Mouse (Mus musculus) embryonic facial prominence, embryonic 14.5 days (tissue): ENCODE measurements at regions not wholly inside any gene's neighbourhood (a gene's known extent, or its start where the extent isn't known, plus 50 kb on each side); places are given as distances from the start of the nearest gene placed in this dataset.
A peak's percentile ranks its signal among the peaks of the same experiment; 100 is the strongest.

Experiments used
- ATAC-seq: fragments of 200-750 bp; cut with Nextera tagmentation; 2 replicates; pipeline ENCODE4 v1.8.0; 2017; ENCODE audit warnings: low read depth, moderate number of reproducible peaks, moderate TSS enrichment
- DNase-seq: peaks from one replicate; pipeline ENCODE4 v3.0.0-alpha.2; 2015; ENCODE audit warnings: low spot score
- H3K27ac ChIP-seq: fragments of 300-500 bp; sonication (generic); replicated peaks from 2 replicates; pipeline ENCODE4 v1.5.1; 2014; ENCODE audit warnings: low read depth, mild to moderate bottlenecking, low read length, moderate library complexity
- H3K27me3 ChIP-seq: fragments of 300-500 bp; sonication (generic); replicated peaks from 2 replicates; pipeline ENCODE4 v1.6.1; 2014; ENCODE audit warnings: low read length; ENCODE audit not compliant: control insufficient read depth, insufficient read depth
- H3K36me3 ChIP-seq: fragments of 300-500 bp; sonication (generic); 2 replicates; pipeline ENCODE4 v1.6.1; 2014; ENCODE audit warnings: low read length, mixed read lengths; ENCODE audit not compliant: control insufficient read depth, insufficient read depth
- H3K4me1 ChIP-seq: fragments of 300-500 bp; sonication (generic); 2 replicates; pipeline ENCODE4 v1.6.1; 2014; ENCODE audit warnings: antibody characterized with exemption, low read length; ENCODE audit not compliant: control insufficient read depth, insufficient read depth
- H3K4me2 ChIP-seq: fragments of 300-500 bp; sonication (generic); 2 replicates; pipeline ENCODE4 v1.6.1; 2014; ENCODE audit warnings: low read depth, mild to moderate bottlenecking, low read length, moderate library complexity, mixed read lengths
- H3K4me3 ChIP-seq: fragments of 300-500 bp; sonication (generic); 2 replicates; pipeline ENCODE4 v1.5.1; 2014; ENCODE audit warnings: low read depth, mild to moderate bottlenecking, low read length
- H3K9ac ChIP-seq: fragments of 300-500 bp; sonication (generic); 2 replicates; pipeline ENCODE4 v1.6.1; 2014; ENCODE audit warnings: low read depth, mild to moderate bottlenecking, low read length, moderate library complexity, mixed read lengths
- H3K9me3 ChIP-seq: fragments of 300-500 bp; sonication (generic); 2 replicates; pipeline ENCODE4 v1.6.1; 2016; ENCODE audit warnings: low read length; ENCODE audit not compliant: control insufficient read depth
- WGBS: fragments of 180-500 bp; shearing (Covaris S2); extraction: QIAGEN DNeasy Blood & Tissue Kit; methylation state at CpG from one replicate; pipeline ENCODE4 v1.1.7; 2014; 5-methylcytosine and 5-hydroxymethylcytosine counted together

DNA sequence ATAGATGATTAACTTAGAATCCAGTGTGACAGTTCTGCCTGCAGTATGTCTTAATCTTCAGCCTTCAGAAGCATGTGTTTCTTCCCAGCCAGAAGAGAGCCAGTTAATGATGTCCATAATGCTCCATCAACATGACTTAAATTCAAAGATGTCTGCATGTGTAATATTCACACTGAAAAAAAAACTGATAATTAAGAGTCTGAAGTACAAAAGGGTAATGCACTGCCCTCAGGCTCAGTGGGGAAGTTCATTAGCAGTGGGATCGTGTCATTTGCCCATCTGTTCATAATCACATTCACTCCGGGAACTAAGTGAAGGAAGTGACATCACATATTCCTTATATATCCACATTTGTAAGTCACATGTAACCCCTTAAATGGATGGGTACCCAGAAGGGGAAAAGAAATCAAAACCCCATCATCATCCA is 1334.5 kb upstream of the Gje1 start:
- Histone ChIP-seq H3K36me3 (no peaks in the 10 kb centered on the region), H3K4me1 (no peaks in the 10 kb centered on the region), H3K27ac (no peak overlapping the region), H3K4me3 (no peak overlapping the region), H3K9ac (no peak overlapping the region), H3K27me3 (no peaks in the 10 kb centered on the region), H3K9me3 (no peaks in the 10 kb centered on the region), H3K4me2 (no peak overlapping the region)
- ATAC-seq (peak; percentile 55; the same call in 1 of the 2 replicates), DNase-seq (peak; percentile 22)
- WGBS, result 36% methylated on average over 2 of the region's 2 CpGs

DNA sequence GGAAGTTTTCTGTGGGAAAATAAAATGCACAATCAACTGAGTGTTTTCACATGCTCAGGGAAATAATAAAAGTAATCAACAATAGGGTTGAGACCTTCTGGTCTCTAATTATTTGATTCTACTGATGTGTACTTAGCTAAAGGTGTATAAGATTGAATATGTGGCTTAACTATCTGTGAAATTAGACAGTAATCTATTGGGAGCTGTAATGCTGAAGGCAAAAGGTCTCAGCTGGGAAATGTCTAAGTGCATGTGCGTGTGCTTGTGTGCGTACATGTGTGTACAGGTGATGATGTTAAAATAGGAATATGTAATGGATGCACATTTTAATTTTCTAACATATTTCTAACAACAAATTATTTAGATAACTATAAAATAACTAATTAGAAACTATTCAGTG is 1318.2 kb upstream of the Gje1 start:
- Histone ChIP-seq H3K9me3 (no peaks in the 10 kb centered on the region), H3K9ac (no peak overlapping the region), H3K4me2 (no peak overlapping the region), H3K4me3 (no peak overlapping the region), H3K27me3 (no peaks in the 10 kb centered on the region), H3K27ac (no peak overlapping the region), H3K4me1 (no peaks in the 10 kb centered on the region), H3K36me3 (no peaks in the 10 kb centered on the region)
- ATAC-seq (no peak), DNase-seq (no peak)
- 95% methylated on average over 2 of the region's 2 CpGs for WGBS

DNA sequence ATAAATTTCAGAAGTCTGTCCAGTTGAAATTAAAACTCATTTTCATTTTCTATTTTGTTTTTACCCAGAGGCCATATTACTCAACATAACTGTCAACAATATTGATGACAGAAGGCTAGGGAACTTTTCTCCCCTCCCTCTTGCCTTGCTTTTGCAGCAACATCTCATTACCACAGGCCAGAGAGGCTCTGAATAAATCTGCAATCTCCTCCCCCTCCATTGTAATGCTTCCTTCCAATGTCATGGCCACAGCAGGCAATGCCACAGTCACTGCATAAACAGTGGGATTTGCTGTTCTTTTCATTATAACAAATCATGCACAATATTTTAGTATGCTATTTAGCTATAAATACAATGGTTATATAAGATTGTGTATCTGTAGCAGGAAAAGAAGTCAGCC is 1315.1 kb upstream of the Gje1 start:
- Histone ChIP-seq H3K9ac (no peak overlapping the region), H3K36me3 (no peaks in the 10 kb centered on the region), H3K4me3 (no peak overlapping the region), H3K4me1 (no peaks in the 10 kb centered on the region), H3K27ac (no peak overlapping the region), H3K9me3 (no peaks in the 10 kb centered on the region), H3K27me3 (no peaks in the 10 kb centered on the region), H3K4me2 (no peak overlapping the region)
- DNase-seq (no peak), ATAC-seq (no peak)

DNA sequence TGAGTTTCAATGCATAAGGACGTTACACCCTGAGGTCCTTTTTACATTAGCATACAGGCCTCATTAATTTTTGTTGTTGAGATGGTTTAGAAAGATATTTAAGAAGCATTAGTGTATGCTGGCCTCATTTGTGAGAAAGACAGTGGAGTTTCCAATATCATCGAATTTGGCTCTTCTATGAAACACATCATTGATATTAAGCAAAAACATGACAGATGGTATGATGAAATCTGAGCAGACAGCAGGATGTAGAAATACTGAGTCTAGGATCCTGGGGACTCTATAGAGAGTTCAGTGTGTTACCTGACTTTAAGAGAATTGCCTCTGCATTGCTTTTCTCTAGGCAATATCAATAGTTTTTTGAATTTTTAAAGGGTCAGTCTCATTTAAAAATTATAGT is 1312.8 kb upstream of the Gje1 start:
- Histone ChIP-seq H3K4me3 (no peak overlapping the region), H3K27me3 (no peaks in the 10 kb centered on the region), H3K36me3 (no peaks in the 10 kb centered on the region), H3K9me3 (no peaks in the 10 kb centered on the region), H3K4me1 (no peaks in the 10 kb centered on the region), H3K27ac (no peak overlapping the region), H3K9ac (no peak overlapping the region), H3K4me2 (no peak overlapping the region)
- ATAC-seq, result no peak
- DNase-seq, result no peak
- WGBS, result 76% methylated on average over 2 of the region's 2 CpGs

DNA sequence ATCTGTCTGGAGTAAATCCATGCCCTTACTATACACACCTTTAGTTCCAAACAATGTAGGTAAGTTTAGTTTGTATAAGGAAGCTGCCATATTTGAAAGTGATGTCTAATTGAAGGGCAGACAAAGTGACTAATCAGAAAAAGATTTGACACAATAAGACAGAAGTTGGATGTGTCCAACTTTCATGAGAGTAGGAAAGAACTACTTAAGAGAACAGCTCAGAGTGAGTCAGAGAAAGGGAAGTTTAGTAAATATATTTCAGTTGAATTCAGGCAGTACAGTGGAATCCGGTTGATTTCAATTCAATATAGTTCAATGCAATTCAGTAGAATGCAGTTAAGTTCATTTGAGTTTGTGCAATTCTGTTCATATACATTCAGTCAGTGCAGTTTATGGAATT is 1296.8 kb upstream of the Gje1 start:
- H3K27ac ChIP-seq, result no peak overlapping the region
- DNase-seq, result no peak
- H3K4me1 ChIP-seq, result no peaks in the 10 kb centered on the region
- no peak for ATAC-seq
- no peaks in the 10 kb centered on the region for H3K36me3 ChIP-seq
- H3K27me3 ChIP-seq, result no peaks in the 10 kb centered on the region
- no peak overlapping the region for H3K4me3 ChIP-seq
- 98% methylated on average over 1 of the region's 1 CpGs for WGBS
- no peak overlapping the region for H3K4me2 ChIP-seq
- H3K9me3 ChIP-seq, result no peaks in the 10 kb centered on the region
- no peak overlapping the region for H3K9ac ChIP-seq

DNA sequence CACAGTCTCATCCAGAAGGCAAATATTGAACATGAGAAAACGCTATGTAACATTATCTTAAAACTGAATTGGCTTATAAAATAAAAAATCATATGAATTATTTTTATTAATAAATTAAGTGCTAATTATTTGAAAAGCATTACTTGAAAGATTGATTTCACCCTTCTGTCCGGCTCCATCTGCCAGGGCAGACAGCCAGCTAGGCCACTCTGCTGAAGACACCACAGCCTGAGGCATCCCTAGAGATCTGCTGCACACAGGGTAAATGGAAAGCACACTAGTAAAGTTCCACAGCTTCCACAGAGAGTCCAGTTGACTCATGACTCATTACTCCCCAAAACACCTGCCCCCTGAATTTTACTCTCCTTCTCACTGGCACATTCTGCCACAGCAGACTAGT is 1283.2 kb upstream of the Gje1 start:
- Histone ChIP-seq H3K36me3 (no peaks in the 10 kb centered on the region), H3K4me2 (no peak overlapping the region), H3K27me3 (no peaks in the 10 kb centered on the region), H3K4me1 (no peaks in the 10 kb centered on the region), H3K4me3 (no peak overlapping the region), H3K27ac (no peak overlapping the region), H3K9ac (no peak overlapping the region), H3K9me3 (no peaks in the 10 kb centered on the region)
- 81% methylated on average over 2 of the region's 2 CpGs for WGBS
- ATAC-seq (no peak), DNase-seq (no peak)

DNA sequence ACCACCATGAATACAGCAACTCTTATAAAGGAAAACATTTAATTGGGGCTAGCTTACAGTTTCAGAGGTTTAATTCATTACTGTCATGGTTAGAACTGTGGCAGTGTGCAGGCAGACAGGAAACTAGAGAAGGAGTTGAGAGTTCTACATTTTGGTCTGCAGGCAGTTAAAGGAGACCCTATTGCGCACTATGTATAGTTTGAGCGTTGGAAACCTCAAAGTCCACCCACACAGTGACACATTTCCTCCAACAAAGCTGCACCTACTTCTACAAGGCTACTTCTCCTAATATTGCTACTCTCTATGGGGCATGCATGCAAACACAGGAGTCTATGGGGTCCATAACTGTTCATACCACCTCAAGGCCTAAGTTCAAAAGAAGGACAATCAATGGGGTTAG is 1275.3 kb upstream of the Gje1 start:
- Histone ChIP-seq H3K9ac (no peak overlapping the region), H3K9me3 (no peaks in the 10 kb centered on the region), H3K27me3 (no peaks in the 10 kb centered on the region), H3K4me2 (no peak overlapping the region), H3K4me1 (no peaks in the 10 kb centered on the region), H3K36me3 (no peaks in the 10 kb centered on the region), H3K27ac (no peak overlapping the region), H3K4me3 (no peak overlapping the region)
- DNase-seq (no peak), ATAC-seq (no peak)
- 88% methylated on average over 2 of the region's 2 CpGs for WGBS
